Mouse (Mus musculus): ENCODE measurements around the gene Plekhh3. TPM values are rescaled to one million over a fixed set of nuclear protein-coding genes. Genes with fewer than 3 reads are reported as not detected.

The Plekhh3 gene
- total RNA-seq (2021) = 31.1 and 36.4 TPM in 2 replicates
- long read RNA-seq, transcript Plekhh3-203 (13 exons, 2,635 nt) = minor isoform, 6 of 66 reads
- long read RNA-seq, transcript Plekhh3-206 (13 exons, 3,010 nt) = major isoform, 22 of 66 reads
- long read RNA-seq, transcript Plekhh3-201 (13 exons, 3,056 nt) = minor isoform, 13 of 66 reads
- long read RNA-seq, partial matches to known transcripts = 14 of 66 reads
- long read RNA-seq, other reads (novel, unspliced or antisense) = 11 of 66 reads

- DNase-seq = peak; percentile 91
Measured at GRCm38 (mm10) chr11:101170811-101171610, at the start of gene Plekhh3. TSS of gene Plekhh3 (minus strand) at chr11:101171351.

GRCm38 (mm10) chr11:101220853-101221252 is 49.7 kb upstream of the Plekhh3 start:
- DNase-seq = no peak

DNA sequence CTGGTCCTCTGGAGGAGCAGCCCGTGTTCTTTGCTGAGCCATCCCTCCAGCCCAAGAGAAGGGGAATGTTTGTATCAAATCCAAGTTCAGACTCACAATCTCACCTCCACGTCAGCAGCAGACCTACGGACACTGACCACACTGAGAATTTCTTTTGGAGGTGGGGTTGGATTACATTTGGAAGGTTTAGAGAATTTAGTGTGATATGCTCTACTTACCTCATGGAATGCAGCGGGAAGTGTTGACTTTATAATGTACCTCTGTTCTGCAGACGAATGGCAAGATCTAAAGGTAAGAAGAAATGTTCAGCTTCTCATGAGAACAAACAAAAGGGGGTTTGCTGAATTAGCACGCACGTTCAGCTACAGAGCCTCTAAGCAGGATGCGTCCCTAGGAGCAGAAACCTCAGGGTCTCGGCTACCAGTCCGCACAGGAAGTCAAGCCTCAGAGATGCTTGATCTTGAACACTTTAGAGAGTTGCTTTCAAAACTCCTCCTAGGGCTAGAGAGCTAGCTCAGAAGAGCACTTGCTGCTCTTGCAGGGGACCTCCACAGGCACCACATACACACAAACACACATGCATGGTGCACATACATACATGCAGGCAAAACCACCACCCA is 47.4 kb upstream of the Plekhh3 start:
- DNase-seq = no peak

DNA sequence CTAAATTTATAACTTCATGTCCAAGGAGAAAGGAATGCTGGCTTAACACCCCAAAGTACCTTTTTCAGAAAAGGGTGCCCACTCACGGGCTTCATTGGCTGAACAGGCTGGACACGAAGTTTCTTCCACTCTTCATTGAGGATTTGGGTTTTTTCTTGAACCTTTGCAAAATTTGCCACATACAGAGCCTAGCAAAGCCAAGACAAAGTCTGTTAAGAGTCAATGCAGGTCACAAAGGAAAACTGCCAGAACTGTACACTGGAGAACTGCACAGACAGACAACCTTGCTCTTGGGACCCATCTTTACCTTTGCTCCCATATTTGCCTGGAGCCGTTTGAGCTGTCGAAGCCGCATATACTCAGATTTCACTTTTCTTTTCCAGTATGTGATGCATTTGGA is 45.8 kb upstream of the Plekhh3 start:
- DNase-seq = no peak

DNA sequence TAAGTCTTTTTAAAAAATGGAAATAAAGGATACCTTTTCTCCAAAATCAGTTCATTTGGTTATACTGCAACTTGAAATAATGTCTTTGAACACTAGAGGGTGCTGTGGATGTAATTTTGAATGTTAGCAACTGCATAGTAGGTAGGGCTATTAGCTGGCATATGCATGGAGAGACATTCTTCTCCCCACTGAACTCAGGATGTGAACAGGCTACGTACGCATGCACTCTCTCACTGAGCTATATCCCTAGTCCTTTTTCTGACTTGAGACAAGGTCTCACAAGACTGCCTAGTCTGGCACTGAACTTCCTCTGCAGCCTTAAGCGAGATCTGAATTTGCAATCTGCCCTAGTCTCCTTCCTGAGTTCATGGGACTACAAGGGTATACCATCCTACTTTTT is 40.8 kb upstream of the Plekhh3 start:
- DNase-seq = no peak

- no peak for DNase-seq
Measured at GRCm38 (mm10) chr11:101200986-101201385, 29.8 kb upstream of the Plekhh3 start.

DNA sequence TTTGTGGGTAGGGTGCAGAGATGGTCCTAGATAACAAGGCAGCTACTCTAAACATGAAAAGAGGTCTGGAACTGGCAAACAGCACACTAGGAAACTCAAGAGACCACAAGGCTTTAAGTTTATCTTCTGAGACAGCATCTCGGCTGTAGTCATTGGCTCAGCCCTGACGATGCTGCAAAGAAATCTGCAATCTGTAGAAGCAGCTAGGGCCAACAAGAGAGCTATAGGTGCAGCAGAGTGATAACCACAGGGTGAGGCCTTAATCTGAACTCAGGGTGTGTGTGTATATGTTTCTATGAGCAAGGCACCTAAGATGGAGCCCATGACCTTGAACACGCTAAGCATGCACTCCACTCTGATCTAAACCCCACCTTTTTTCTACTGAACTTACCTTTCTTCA is 28.4 kb upstream of the Plekhh3 start:
- DNase-seq = no peak

GRCm38 (mm10) chr11:101196175-101196574 is 25.0 kb upstream of the Plekhh3 start:
- no peak for DNase-seq

- DNase-seq = no peak
Measured at GRCm38 (mm10) chr11:101195571-101195970, 24.4 kb upstream of the Plekhh3 start.

DNA sequence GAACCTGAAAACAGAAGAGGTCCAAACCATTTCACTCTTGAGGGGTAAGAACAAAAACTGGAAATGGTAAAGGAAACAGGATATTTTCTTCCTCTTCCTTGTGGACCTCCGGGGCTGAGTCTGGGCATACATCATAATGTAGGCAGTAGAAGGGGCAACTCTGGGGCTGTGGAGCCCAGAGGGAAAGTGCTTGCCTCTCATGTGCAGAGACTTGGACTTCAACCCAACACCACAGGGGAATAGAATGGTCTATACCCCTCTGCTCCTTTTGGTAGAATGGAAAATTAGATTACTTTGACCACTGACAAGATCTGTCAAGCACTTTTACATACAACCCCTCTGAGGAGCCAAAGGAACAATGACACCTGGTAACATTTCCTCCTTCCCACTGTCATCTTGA is 23.9 kb upstream of the Plekhh3 start:
- DNase-seq = no peak

GRCm38 (mm10) chr11:101194643-101195042 is 23.5 kb upstream of the Plekhh3 start:
- no peak for DNase-seq

- DNase-seq = no peak
Measured at GRCm38 (mm10) chr11:101194137-101194536, 23.0 kb upstream of the Plekhh3 start.

- DNase-seq = no peak
Measured at GRCm38 (mm10) chr11:101193076-101193475, 21.9 kb upstream of the Plekhh3 start.

GRCm38 (mm10) chr11:101192646-101193045 is 21.5 kb upstream of the Plekhh3 start:
- no peak for DNase-seq

GRCm38 (mm10) chr11:101191919-101192470 is 20.8 kb upstream of the Plekhh3 start:
- no peak for DNase-seq

- no peak for DNase-seq
Measured at GRCm38 (mm10) chr11:101190913-101191907, 20.1 kb upstream of the Plekhh3 start.

DNA sequence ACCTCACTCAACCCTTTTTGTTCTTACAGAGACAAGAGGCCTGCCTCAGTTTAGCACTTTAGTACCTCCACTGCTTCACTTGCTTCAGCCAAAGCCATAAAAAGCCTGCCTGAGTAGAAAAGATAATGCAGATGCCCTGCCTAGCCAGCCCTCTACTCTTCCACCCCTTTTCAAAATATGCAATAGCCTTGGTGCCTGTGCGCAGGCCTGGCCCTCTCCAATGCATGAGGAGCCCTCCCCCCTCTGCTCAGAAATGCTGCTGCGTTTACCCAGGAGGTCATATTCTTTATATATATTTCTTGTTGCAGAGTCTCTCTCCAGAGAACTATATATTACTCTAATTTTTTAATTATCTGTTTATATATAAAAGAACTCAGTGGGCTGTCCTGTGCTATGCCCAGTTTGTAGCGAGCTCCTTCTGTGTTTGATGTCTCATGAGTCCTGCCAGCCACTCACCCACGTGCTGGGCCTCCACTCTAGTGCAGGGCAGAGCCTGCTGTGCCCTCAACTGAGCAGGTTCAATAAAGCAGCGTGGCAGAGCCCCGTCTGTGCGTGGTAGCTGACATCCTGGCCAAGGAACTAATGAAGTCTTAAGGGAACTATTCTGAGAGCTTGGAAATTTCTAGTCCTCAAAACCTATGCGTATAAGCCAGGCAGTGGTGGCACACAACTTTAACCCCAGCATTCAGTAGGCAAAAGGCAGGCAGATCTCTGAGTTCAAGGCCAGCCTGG is 19.2 kb upstream of the Plekhh3 start:
- DNase-seq = no peak

- peak; percentile 64 for DNase-seq
Measured at GRCm38 (mm10) chr11:101189495-101190180, 18.5 kb upstream of the Plekhh3 start.

GRCm38 (mm10) chr11:101188166-101188805 is 17.1 kb upstream of the Plekhh3 start:
- peak; percentile 36 for DNase-seq

DNA sequence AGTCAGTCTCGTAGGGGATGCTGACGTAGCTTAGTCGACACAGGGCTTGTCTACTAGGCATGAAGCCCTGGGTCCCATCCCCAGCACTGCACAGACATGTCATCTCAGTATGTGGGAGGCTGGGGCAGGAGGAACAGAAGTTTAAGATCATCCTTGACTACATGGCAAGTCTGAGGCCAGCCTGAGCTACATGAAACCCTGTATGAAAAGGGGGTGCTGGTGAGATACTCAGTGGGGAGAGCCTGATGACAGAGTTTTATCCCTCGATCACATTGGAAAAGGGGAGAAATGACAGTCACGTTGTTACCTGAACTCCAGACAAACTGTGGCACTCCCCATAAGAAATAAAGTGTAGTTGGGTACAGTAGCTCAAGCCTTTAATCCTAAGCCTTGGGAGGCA is 16.4 kb upstream of the Plekhh3 start:
- DNase-seq = no peak
